Mouse (Mus musculus): ENCODE data around the gene Cdh1.

GRCm38 (mm10) chr8:106571551-106572172, 31.5 kb upstream of the Cdh1 start:
- no peak for TF ChIP-seq JUN (IDR thresholded peaks at IDR 0.05; ENCODE audit: insufficient read depth, low read depth, low read length)
- TF ChIP-seq MAX (IDR thresholded peaks at IDR 0.05; ENCODE audit: low read length), result no peak
